ENCODE assay signal across 8 mouse cellular contexts in genomic region chr13:81632720-81633415, GRCm38 (mm10). TPM values are rescaled to one million over a fixed set of nuclear protein-coding genes. Genes with fewer than 3 reads are reported as not detected.
DNase-seq lines count a peak whose midpoint lies in the region; ATAC-seq and TF ChIP-seq lines count a peak whose summit lies in the region.

Gene Adgrv1 (minus strand): TSS chr13:81633154.

- no peaks in the 10 kb centered on the region for H3K9me3 ChIP-seq in embryonic facial prominence, embryonic 11.5 days (replicated peaks; ENCODE audit: control insufficient read depth, low read length)
- H3K9me3 ChIP-seq in heart, embryonic 10.5 days, result no peaks in the 10 kb centered on the region
- no peaks in the 10 kb centered on the region for H3K9me3 ChIP-seq in kidney, embryonic 14.5 days (ENCODE audit: control insufficient read depth, low read length)
- no peaks in the 10 kb centered on the region for H3K9me3 ChIP-seq in limb, embryonic 15.5 days
- no peaks in the 10 kb centered on the region for H3K9me3 ChIP-seq in midbrain, embryonic 14.5 days (ENCODE audit: control insufficient read depth, low read length)
- no peaks in the 10 kb centered on the region for H3K9me3 ChIP-seq in stomach, postnatal 0 days (ENCODE audit: control insufficient read depth, low read length)

- DNase-seq in brain, adult 2 months (ENCODE audit: low read depth, low spot score), result peak; percentile 88
- DNase-seq in embryonic facial prominence, embryonic 11.5 days (ENCODE audit: low spot score), result peak; percentile 90
- peak; percentile 93 for DNase-seq in heart, embryonic 10.5 days (ENCODE audit: low spot score)
- DNase-seq in midbrain, embryonic 14.5 days, result peak; percentile 91
- DNase-seq in stomach, postnatal 0 days (ENCODE audit: low spot score), result peak; percentile 79
- DNase-seq in B cell, adult 2 months, result no peak

- H3K36me3 ChIP-seq in embryonic facial prominence, embryonic 11.5 days (replicated peaks; ENCODE audit: control insufficient read depth, insufficient read depth, low read depth, low read length), result no peaks in the 10 kb centered on the region
- H3K36me3 ChIP-seq in heart, embryonic 10.5 days, result no peaks in the 10 kb centered on the region
- H3K36me3 ChIP-seq in kidney, embryonic 14.5 days (ENCODE audit: control insufficient read depth, insufficient read depth, low read length), result no peaks in the 10 kb centered on the region
- H3K36me3 ChIP-seq in limb, embryonic 15.5 days, result no peaks in the 10 kb centered on the region
- no peaks in the 10 kb centered on the region for H3K36me3 ChIP-seq in midbrain, embryonic 14.5 days (ENCODE audit: control insufficient read depth, insufficient read depth, low read length)
- no peaks in the 10 kb centered on the region for H3K36me3 ChIP-seq in stomach, postnatal 0 days (ENCODE audit: control insufficient read depth, insufficient read depth, low read length)

- no peak for TF ChIP-seq CTCF in stomach, postnatal 0 days (IDR thresholded peaks at IDR 0.05; ENCODE audit: low read depth)

- no peaks in the 10 kb centered on the region for H3K27me3 ChIP-seq in embryonic facial prominence, embryonic 11.5 days (ENCODE audit: control insufficient read depth, insufficient read depth, low read length)
- peaks cover 24% of the 10 kb centered on the region for H3K27me3 ChIP-seq in heart, embryonic 10.5 days (ENCODE audit: insufficient read depth, poor library complexity, severe bottlenecking)
- peaks cover 6% of the 10 kb centered on the region; the same call in 1 of the 2 replicates for H3K27me3 ChIP-seq in kidney, embryonic 14.5 days (ENCODE audit: control insufficient read depth, insufficient read depth, low read length)
- peaks cover 27% of the 10 kb centered on the region for H3K27me3 ChIP-seq in limb, embryonic 15.5 days
- H3K27me3 ChIP-seq in midbrain, embryonic 14.5 days (ENCODE audit: control insufficient read depth, insufficient read depth, low read length), result no peaks in the 10 kb centered on the region
- no peaks in the 10 kb centered on the region for H3K27me3 ChIP-seq in stomach, postnatal 0 days (ENCODE audit: control insufficient read depth, insufficient read depth, low read length)

- 1% methylated on average over 42 of the region's 42 CpGs for WGBS in embryonic facial prominence, embryonic 11.5 days
- WGBS in heart, embryonic 10.5 days, result 1% methylated on average over 42 of the region's 42 CpGs
- WGBS in kidney, embryonic 14.5 days, result 2% methylated on average over 42 of the region's 42 CpGs
- 1% methylated on average over 42 of the region's 42 CpGs for WGBS in limb, embryonic 15.5 days
- WGBS in midbrain, embryonic 14.5 days, result under 1% methylated on average over 42 of the region's 42 CpGs
- 2% methylated on average over 42 of the region's 42 CpGs for WGBS in stomach, postnatal 0 days

- peak within 1 kb of the TSS; percentile 45 for H3K4me3 ChIP-seq in embryonic facial prominence, embryonic 11.5 days (ENCODE audit: low read depth, low read length)
- H3K4me3 ChIP-seq in heart, embryonic 10.5 days, result peak within 1 kb of the TSS; percentile 70
- peak within 1 kb of the TSS; percentile 48 for H3K4me3 ChIP-seq in kidney, embryonic 14.5 days (ENCODE audit: low read length)
- H3K4me3 ChIP-seq in limb, embryonic 15.5 days, result peak within 1 kb of the TSS; percentile 39
- H3K4me3 ChIP-seq in midbrain, embryonic 14.5 days (replicated peaks; ENCODE audit: low read depth, low read length), result peak within 1 kb of the TSS; percentile 56
- peak within 1 kb of the TSS; percentile 26 for H3K4me3 ChIP-seq in stomach, postnatal 0 days (ENCODE audit: low read depth, low read length)

- H3K4me1 ChIP-seq in embryonic facial prominence, embryonic 11.5 days (ENCODE audit: control insufficient read depth, insufficient read depth, low read length), result no peaks in the 10 kb centered on the region
- peaks cover 8% of the 10 kb centered on the region for H3K4me1 ChIP-seq in heart, embryonic 10.5 days
- no peaks in the 10 kb centered on the region for H3K4me1 ChIP-seq in kidney, embryonic 14.5 days (ENCODE audit: control insufficient read depth, insufficient read depth, low read length)
- peaks cover 8% of the 10 kb centered on the region for H3K4me1 ChIP-seq in limb, embryonic 15.5 days
- H3K4me1 ChIP-seq in midbrain, embryonic 14.5 days (ENCODE audit: control insufficient read depth, insufficient read depth, low read length), result peaks cover 8% of the 10 kb centered on the region
- H3K4me1 ChIP-seq in stomach, postnatal 0 days (replicated peaks; ENCODE audit: control insufficient read depth, insufficient read depth), result peaks cover 4% of the 10 kb centered on the region; the same call in 1 of the 2 replicates

- no peak within 1 kb of the TSS for H3K27ac ChIP-seq in embryonic facial prominence, embryonic 11.5 days (replicated peaks; ENCODE audit: low read depth, low read length)
- H3K27ac ChIP-seq in heart, embryonic 10.5 days, result peak within 1 kb of the TSS; percentile 17; the same call in 1 of the 2 replicates
- no peak within 1 kb of the TSS for H3K27ac ChIP-seq in kidney, embryonic 14.5 days (ENCODE audit: low read depth, low read length)
- H3K27ac ChIP-seq in limb, embryonic 15.5 days, result no peak within 1 kb of the TSS
- peak within 1 kb of the TSS; percentile 37; the same call in 1 of the 2 replicates for H3K27ac ChIP-seq in midbrain, embryonic 14.5 days (replicated peaks; ENCODE audit: low read depth, low read length)
- H3K27ac ChIP-seq in stomach, postnatal 0 days (replicated peaks), result no peak within 1 kb of the TSS

- no peak for TF ChIP-seq EP300 in stomach, postnatal 0 days (optimal IDR thresholded peaks at IDR 0.05)

- peak; percentile 99 for ATAC-seq in embryonic facial prominence, embryonic 11.5 days (replicated peaks; ENCODE audit: insufficient number of reproducible peaks, low FRiP score, low TSS enrichment, low read depth)
- peak; percentile 100 for ATAC-seq in kidney, embryonic 14.5 days (ENCODE audit: low FRiP score, low TSS enrichment)
- ATAC-seq in limb, embryonic 15.5 days (ENCODE audit: insufficient number of reproducible peaks, low FRiP score, low TSS enrichment, low read depth), result peak; percentile 85
- ATAC-seq in midbrain, embryonic 14.5 days (ENCODE audit: low FRiP score, low TSS enrichment), result peak; percentile 95
- ATAC-seq in stomach, postnatal 0 days (ENCODE audit: low FRiP score, low TSS enrichment), result peak; percentile 98

- peak within 1 kb of the TSS; percentile 75 for H3K4me2 ChIP-seq in embryonic facial prominence, embryonic 11.5 days (ENCODE audit: low read depth, low read length)
- peak within 1 kb of the TSS; percentile 74 for H3K4me2 ChIP-seq in kidney, embryonic 14.5 days (replicated peaks; ENCODE audit: low read depth, low read length)
- H3K4me2 ChIP-seq in limb, embryonic 15.5 days, result peak within 1 kb of the TSS; percentile 71
- peak within 1 kb of the TSS; percentile 92 for H3K4me2 ChIP-seq in midbrain, embryonic 14.5 days (ENCODE audit: low read length)
- H3K4me2 ChIP-seq in stomach, postnatal 0 days (replicated peaks; ENCODE audit: low read depth), result peak within 1 kb of the TSS; percentile 58

- H3K9ac ChIP-seq in embryonic facial prominence, embryonic 11.5 days (replicated peaks; ENCODE audit: low read length), result peak within 1 kb of the TSS; percentile 44
- no peak within 1 kb of the TSS for H3K9ac ChIP-seq in kidney, embryonic 14.5 days (ENCODE audit: low read depth, low read length)
- H3K9ac ChIP-seq in limb, embryonic 15.5 days, result no peak within 1 kb of the TSS
- peak within 1 kb of the TSS; percentile 36 for H3K9ac ChIP-seq in midbrain, embryonic 14.5 days (replicated peaks; ENCODE audit: low read length)
- no peak within 1 kb of the TSS; the same call in 1 of the 2 replicates for H3K9ac ChIP-seq in stomach, postnatal 0 days (ENCODE audit: low read length)

RNA-seq across cellular contexts. Expression of gene Adgrv1, which starts in this region (rescaled TPM):
- polyA plus RNA-seq in embryonic facial prominence, embryonic 11.5 days (2014; fragmentation: Nextera tagmentation; extraction: Ambion mirVana), result 8.0 and 8.3 TPM in 2 replicates
- polyA plus RNA-seq in heart, embryonic 10.5 days (2016; fragmentation: Nextera tagmentation; extraction: Ambion mirVana), result 1.5 and 2.7 TPM in 2 replicates
- 4.0 and 4.6 TPM in 2 replicates for polyA plus RNA-seq in kidney, embryonic 14.5 days (2014; fragmentation: Nextera tagmentation; extraction: Ambion mirVana)
- polyA plus RNA-seq in limb, embryonic 15.5 days (2015; fragmentation: Nextera tagmentation; extraction: Ambion mirVana), result 0.50 and 0.58 TPM in 2 replicates
- polyA plus RNA-seq in midbrain, embryonic 14.5 days (2014; fragmentation: Nextera tagmentation; extraction: Ambion mirVana), result 9.4 and 16.7 TPM in 2 replicates
- polyA plus RNA-seq in stomach, postnatal 0 days (2015; fragmentation: Nextera tagmentation; extraction: Ambion mirVana), result 1.3 and 1.4 TPM in 2 replicates

Comparison
In these comparisons a context has a peak if more than half of its experiments do, and no peak if none do; other contexts are left out.
1. Peak in ATAC-seq, H3K4me3 ChIP-seq and H3K4me2 ChIP-seq in limb, embryonic 15.5 days; RNA of the gene not detected or under 1 TPM.
2. DNase-seq: peak in brain, adult 2 months (single experiment), embryonic facial prominence, embryonic 11.5 days (single experiment), heart, embryonic 10.5 days (single experiment), midbrain, embryonic 14.5 days (single experiment) and stomach, postnatal 0 days (single experiment); none in B cell, adult 2 months (0 of 2).
3. H3K27ac ChIP-seq: peak in heart, embryonic 10.5 days (single experiment) and midbrain, embryonic 14.5 days (single experiment); none in embryonic facial prominence, embryonic 11.5 days (single experiment), kidney, embryonic 14.5 days (single experiment), limb, embryonic 15.5 days (single experiment) and stomach, postnatal 0 days (single experiment).
4. H3K9ac ChIP-seq: peak in embryonic facial prominence, embryonic 11.5 days (single experiment) and midbrain, embryonic 14.5 days (single experiment); none in kidney, embryonic 14.5 days (single experiment), limb, embryonic 15.5 days (single experiment) and stomach, postnatal 0 days (single experiment).
5. Peak in every context shown above with its lines, with median percentiles within 50 percentile points of each other: ATAC-seq, H3K4me2 ChIP-seq and H3K4me3 ChIP-seq.